Mouse (Mus musculus): ENCODE data around the gene Ccdc85b.
"Not testable (repeated sequence)": the region's sequence is repeated elsewhere in the genome, so short reads cannot be mapped to it uniquely, and the experiment has no call there.

The Ccdc85b gene

DNA sequence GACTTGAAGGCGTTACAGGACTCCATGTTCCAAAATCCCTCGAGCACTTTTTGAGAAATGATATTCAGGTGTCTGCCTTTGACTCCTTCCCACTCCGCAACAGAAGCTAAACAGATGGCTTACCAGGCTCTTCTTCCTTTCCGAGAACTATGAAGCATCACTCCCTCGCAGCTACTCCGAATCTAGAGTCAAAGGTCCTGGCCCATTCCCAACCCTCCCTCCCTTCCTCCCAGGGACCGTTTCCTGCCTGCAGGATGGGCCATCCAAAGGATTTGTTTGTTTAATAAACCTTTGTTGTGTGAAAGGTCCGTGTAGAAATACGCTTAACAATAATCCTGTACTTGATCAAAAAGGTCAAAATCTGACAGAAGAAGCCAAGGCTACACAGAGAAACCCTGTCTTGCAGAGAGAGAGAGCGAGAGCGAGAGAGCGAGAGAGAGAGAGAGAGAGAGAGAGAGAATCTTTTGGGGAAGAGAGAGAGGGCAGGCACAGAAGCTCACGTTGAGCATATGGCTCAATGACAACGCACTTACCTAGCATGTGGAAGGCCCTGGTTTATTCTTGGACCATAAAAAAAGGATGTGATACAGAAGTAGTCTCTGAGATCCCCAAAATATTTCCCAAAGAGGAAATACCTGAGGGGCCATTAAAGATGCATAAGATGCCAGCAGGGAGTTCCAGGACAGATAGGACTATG lies at the start of gene Ccdc85b:
Gene Ccdc85b, minus strand, starts transcription at position 149 of the 697 bp plus-strand sequence.
- DNase-seq (ENCODE audit: low read depth, low spot score), result no peak

DNA sequence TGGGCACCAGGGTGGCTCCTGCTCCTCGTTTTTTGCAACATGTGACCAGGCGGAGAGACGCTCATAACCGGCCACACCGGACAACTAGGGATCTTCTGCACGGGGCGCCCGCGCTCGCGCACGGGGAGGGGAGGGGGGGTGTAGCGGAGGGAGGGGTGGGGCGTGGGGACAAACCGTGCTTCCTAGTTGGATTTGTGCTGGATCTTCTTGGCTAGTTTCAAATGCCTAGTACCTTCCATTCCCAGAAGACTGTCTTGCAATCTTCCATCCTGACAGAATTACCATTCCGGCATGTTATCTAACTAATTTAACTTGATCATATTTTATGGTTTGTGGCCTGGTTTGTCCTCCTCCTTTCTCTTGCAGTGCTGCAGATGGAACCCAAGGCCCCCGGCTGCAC lies 46.0 kb upstream of the Ccdc85b start, which contains the start of gene 1700020D05Rik:
Gene 1700020D05Rik, minus strand, starts transcription at position 101 of the 400 bp plus-strand sequence.
- no peak for DNase-seq (ENCODE audit: low read depth, low spot score)

DNA sequence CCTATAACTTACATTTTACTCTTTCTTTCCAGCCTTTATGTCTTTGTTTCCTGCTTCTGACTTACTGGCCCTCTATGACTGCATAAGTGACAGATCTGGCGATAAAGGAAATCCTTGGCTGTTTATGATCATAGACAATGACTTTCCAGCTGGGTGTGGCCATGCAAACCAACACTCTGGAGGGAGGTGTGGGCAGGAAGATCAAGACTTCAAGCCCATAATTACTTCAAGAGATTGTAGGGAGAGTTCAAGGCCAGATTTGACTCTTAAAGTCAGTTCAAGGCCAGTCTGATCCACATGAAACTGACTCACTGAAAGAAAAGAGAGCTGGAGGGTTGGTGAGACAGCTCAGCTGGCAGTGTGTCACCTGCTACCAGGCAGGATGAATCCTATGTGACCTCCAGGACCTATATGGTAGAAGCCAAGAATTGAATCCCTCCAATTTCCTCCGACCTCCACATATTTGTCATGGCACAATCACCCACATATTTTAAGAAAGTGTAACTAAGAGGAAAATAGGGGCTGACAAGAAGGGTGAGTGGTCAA lies 42.7 kb upstream of the Ccdc85b start:
- DNase-seq (ENCODE audit: low read depth, low spot score), result no peak

DNA sequence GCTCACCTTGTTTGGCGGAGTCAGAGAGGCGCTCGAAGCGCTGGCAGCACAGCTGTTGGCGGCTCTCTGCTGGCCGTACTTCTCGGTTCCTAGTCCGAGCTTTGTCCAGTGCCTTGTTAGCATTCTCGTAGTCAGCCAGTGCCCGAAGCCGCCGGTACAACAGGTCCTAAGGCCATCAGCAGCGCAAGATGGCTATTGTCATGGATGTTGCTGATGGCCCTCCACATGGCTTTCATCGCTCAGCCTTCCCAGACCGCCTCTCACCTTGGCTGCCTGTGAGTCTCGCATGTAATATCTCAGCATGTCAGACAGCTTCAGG lies 38.3 kb upstream of the Ccdc85b start:
- no peak for DNase-seq (ENCODE audit: low read depth, low spot score)

DNA sequence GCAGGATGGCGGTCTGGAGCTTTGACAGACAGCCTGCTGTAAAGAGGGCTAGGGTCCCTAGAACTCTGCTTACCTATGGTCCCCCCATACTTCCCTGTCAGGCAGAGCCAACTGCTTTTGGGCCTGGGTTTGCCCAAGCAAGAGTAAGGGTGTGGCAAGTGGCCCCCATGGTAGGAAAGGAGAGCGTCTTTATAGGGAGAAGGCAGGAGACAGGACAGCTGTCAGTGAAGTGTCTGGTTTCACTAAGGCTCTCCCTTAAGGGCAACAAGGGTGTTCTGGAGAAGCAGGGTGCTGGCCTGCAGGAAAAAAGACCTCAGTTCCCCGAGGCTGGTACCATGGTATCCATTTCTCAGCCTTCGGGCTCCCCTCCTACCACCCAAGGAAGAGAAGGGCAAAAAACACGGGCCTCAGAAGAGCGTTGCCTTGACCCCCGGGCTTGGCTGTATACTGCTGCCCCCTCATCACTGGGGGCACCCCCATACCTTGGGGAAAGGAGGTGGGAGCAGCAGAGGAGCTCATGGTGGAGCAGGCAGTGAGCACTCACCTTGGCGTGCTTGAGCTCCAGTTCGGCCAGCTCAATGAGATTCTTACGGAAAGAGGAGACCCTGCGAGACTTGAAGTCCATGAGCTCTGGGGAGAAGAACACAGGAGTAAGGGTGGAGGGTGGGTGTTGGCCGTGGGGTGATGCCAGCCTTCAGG lies 37.8 kb upstream of the Ccdc85b start:
- no peak for DNase-seq (ENCODE audit: low read depth, low spot score)

DNA sequence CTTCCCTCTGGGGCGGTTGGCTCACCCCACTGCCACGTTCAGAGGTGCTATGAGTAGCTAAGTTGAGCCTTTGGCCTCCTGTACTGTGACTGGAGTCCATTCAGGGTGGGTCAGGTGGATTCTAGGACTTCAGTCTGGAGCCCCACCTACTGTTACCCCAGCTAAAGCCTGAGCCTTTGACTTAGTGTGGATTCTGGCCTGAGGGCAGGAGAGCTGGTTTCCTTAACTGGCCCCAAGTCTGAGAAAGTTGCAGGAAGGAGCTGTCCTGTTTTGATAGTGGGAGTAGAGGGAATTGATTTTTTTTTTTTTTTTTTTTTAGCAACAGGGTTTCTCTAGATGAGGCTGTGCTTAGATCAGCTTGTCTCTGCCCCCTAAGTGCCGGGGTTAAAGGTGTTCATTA lies 36.6 kb upstream of the Ccdc85b start:
- no peak for DNase-seq (ENCODE audit: low read depth, low spot score)

DNA sequence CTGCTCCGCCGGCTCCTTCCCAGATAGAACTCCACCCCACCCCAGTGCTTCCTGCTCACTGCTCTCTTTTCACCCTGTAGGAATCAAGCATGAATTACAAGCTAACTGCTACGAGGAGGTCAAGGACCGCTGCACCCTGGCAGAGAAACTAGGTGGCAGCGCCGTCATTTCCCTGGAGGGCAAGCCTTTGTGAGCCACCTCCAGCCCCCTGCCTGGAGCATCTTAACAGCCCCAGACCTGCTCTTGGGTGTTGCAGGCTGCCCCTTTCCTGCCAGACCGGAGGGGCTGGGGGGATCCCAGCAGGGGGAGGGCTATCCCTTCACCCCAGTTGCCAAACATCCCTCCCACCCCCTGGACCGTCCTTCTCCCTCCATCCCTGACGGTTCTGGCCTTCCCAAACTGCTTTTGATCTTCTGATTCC lies 35.6 kb upstream of the Ccdc85b start:
- not testable (repeated sequence) for DNase-seq (ENCODE audit: low read depth, low spot score)

DNA sequence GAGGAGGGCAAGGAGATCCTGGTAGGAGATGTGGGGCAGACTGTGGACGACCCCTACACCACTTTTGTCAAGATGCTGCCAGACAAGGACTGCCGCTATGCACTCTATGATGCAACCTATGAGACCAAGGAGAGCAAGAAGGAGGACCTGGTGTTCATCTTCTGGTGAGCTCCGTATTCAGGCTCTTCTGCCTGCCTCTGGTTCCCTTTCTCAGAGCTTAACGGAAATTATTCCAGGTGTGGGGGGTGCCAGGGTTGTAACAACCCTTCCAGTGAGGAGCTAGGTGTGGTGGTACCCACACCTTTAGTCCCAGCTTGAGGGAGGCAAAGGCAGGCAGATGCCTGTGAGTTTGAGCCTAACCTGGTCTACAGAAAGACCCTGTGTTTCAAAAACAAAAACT lies 34.9 kb upstream of the Ccdc85b start:
- no peak for DNase-seq (ENCODE audit: low read depth, low spot score)

DNA sequence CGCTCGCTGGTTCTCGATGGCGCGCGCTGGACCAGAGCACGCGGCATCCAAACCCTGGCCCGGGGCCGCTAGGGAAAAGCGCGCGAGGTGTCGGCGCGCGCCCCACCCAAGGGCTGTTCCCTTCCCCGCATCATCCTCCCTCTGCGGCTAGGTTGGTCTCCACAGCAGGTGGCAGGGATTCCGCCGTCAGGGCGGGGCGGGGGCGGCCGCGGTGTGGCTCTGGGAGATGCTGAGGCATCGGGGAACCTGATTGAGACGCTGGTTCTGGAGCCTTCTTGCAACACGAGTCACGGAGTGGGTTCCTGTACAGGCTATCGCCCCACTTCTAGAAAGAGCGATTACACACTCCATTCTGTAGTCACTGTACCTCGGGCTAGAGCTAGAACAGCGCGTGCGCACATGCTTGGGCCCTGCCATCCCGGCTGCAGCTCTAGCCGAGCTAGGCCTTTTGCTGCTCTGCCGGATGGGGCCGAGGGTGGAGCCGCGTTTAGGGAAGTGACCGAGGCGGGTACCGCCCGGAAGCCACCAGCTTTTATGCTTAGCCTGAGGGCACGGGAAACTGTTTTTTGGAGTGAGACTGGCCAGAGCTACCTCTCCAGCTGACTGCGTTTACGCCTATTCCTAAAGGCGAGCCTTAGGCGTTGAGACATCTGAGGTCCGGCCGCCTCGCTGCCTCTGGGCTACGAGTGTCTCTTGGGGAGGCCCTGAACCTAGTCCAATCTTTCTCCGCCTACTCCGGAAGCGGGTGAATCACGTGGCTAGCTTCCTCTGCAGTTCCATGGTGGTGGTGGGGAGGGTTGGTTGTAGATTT lies 33.4 kb upstream of the Ccdc85b start:
- peak; percentile 95 for DNase-seq (ENCODE audit: low read depth, low spot score)

DNA sequence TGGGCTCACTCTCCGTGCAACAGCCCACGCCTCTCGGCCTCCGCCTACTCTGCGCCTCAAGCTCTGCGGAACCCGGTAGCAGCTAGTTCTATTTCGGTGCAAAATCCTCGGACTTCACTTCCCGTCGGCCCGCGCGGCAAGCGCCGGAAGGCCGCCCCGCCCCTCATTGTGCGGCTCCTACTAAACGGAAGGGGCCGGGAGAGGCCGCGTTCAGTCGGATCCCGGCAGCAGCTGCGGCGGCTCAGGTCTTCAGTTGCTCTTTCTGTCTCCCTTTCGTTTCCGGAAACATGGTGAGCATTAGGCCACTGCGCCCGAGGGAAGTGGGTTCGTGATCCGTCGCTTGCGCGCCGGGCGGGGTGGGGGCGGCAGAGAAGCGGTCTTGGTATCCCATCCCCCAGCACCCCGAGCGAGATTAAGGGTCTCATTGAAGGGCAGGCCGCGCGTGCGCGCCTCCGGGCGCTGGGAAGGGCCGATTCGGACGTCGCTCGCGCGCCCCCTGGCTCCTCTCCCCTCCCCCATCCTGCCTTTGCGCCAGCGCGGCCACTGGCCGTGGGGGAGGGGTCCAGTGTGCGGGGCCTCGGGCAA lies 32.7 kb upstream of the Ccdc85b start, which contains the start of gene Cfl1:
Gene Cfl1, plus strand, starts transcription at position 143 of the 585 bp plus-strand sequence.
- DNase-seq (ENCODE audit: low read depth, low spot score), result peak; percentile 98

DNA sequence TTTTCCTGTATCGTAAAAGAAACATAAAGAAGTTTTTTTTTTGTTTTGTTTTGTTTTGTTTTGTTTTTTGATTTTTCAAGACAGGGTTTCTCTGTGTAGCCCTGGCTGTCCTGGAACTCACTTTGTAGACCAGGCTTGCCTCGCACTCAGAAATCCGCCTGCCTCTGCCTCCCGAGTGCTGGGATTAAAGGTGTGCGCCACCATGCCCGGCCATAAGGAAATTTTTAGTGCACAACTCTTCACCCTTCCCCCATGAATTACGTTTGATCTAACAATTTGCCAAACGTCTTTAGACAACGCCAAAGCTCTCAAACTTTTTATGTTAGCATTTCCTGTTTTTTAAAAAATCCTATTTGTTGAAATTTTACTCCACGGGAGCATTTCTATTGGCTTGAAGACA lies 32.0 kb upstream of the Ccdc85b start:
- DNase-seq (ENCODE audit: low read depth, low spot score), result not testable (repeated sequence)

DNA sequence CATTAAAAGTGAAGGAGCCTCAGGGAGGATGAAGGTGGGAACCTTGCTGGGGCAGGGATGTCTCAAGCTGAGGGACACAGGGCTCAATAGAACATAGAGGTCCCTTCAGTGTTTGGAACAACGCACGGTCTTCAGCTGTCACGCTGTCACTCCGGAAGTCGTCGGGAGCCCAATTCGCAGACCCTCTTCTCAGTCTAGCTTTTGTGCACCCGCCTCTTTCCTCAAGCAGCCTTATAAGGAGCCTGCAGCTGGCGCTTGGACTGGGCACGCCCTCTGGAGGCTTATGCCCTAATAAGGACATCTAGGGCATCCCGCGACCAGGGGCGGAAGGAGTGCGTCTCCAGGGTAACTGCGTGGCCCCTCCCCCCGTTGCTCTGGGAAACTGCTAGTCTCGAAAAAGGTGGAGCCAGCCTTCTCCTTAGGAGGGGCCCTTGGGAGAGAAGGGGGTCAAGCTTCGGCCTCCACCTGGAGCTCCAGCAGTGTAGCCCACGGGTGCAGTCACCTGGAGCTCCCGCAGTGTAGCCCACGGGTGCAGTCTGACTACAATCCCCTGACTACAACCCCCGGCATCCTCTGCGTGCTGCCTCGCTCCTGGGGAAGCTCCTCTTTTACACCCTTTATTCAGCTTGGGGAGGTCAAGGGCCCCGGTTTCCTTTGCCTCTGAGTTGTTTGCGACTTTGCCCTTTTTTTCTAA lies 31.3 kb upstream of the Ccdc85b start:
- peak; percentile 99 for DNase-seq (ENCODE audit: low read depth, low spot score)

DNA sequence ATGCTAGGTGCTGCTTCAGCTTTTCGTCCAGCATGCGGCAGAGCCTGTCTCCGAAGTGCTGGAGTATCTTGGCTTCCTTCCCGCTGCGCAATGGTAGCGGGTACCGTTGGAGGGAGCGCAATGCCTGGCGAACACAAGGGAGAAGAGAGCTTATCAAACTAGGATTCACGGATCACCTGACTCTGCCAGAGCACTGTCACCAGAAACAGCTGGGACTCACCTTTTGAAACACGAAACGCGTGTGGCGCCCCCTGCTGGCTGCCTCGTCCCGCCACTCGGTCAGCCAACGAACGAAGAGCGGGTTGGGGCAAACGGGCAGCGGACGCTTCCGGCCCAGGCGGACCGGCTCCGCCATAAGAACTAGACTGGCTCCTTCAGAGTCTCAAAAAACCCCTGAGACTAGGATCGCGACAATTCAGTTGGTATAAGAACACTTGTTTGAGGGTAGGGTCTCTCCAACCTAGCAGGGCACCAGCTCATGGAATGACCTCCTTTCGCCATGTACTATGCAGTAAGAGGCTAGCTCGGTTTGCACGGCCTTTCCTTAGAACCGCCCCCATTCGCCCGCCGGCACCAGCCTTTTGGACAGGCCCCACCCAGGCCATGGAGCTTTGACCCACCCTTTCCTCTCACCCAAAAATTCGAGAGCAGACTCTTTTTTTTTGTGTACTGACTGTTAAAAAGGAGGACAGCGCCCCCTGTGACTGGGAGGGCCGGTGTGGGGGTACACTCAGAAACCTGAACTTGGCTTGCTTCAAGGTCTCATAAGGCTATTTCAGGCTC lies 30.3 kb upstream of the Ccdc85b start, which contains the start of gene Mus81:
Gene Mus81, minus strand, starts transcription at position 635 of the 783 bp plus-strand sequence.
- peak; percentile 99 for DNase-seq (ENCODE audit: low read depth, low spot score)

DNA sequence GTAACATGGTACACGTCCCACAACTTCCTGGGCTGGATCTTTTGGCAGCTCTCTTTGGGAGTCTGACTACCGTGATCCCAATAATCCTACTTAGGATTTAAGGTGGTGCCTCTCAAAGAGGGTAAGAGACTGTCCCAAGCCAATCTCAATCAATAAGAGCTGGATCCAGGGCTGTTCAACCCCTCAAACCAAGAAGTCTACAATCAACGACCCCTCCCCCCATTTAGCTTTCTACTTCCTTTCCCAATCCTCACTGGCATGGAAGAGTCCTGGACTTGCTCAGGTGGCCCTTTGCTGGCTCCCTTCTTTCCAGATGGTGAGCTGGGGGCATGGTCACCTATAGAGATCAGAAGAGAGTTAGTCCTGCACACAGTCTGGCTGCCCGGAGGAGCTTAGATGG lies 29.1 kb upstream of the Ccdc85b start:
- no peak for DNase-seq (ENCODE audit: low read depth, low spot score)

DNA sequence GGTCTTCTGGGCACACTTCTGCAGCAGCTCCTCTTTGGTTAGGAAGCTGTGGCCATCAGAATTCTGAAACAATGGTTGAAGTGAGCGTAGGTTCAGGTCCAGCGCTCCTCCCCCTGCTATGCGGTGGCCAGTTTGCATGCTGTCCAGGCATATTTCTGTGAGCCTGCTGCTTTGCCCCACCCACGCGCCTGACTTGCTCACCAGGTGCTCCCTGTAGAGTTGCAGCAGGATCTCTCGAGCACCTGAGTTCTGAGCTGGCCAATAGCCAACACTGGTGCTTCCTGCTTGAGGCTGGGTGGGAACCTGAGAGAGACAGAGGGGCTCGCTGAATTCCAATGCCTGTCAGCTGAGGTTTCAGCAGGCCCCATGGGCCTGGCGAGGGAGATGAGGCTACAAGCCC lies 28.6 kb upstream of the Ccdc85b start:
- no peak for DNase-seq (ENCODE audit: low read depth, low spot score)

DNA sequence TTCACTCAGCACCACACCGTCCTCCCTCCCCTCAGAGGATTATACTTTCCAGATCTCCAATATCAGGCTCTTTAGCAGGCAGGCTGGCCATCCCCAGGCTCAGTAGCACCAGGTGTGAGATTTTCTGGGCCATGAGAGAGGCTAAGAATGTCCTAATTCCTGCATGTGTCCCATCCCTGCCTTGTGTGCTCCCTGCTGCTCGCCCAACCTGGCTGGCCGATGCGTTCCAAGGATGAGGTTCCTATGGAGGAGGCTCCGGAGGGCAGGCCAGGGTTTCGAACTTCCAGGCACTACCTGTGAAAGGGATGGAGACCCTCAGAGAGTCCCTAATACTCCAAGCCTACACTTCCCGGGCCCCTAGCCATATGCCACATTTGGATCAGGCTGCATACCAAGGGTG lies 28.1 kb upstream of the Ccdc85b start:
- DNase-seq (ENCODE audit: low read depth, low spot score), result no peak

DNA sequence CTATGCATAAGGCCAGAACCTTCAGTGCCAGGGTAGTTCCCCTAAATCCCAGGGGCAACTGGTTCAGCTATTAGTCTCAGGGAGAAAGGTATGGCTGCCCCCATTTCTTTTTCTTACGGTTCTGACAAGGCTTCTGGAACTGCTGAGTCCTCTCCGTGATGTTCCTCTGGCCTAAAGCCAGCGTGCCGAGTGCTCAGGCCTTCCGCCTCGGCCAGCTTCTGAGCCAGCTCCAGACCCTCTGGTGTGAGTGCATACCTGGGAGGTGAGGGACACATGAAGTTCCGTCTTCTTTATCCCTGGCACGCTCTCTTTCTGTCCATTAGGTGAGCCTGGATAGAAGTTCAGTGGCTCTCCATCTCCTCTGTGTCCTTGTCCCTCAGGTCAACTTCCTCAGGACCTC lies 27.7 kb upstream of the Ccdc85b start:
- DNase-seq (ENCODE audit: low read depth, low spot score), result no peak

DNA sequence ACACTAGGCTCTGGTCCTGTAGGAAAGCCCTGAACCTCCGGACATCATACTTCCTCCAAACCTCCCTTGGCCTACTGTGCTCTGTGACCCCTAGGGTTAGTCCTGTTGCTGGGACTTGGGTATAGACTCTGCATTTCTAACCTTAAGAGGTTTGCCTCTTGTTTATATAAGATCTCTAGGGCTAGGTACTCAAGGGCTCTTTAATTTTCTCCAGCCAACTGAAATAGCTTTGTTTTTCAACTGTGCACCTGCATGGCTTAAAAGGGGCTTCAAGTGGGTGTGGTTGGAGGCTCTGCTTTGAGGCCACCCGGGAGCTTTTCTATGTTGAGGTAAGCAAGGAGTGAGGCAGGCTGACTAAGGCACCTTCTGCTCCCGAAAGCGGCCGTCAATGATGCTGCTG lies 26.8 kb upstream of the Ccdc85b start:
- no peak for DNase-seq (ENCODE audit: low read depth, low spot score)

DNA sequence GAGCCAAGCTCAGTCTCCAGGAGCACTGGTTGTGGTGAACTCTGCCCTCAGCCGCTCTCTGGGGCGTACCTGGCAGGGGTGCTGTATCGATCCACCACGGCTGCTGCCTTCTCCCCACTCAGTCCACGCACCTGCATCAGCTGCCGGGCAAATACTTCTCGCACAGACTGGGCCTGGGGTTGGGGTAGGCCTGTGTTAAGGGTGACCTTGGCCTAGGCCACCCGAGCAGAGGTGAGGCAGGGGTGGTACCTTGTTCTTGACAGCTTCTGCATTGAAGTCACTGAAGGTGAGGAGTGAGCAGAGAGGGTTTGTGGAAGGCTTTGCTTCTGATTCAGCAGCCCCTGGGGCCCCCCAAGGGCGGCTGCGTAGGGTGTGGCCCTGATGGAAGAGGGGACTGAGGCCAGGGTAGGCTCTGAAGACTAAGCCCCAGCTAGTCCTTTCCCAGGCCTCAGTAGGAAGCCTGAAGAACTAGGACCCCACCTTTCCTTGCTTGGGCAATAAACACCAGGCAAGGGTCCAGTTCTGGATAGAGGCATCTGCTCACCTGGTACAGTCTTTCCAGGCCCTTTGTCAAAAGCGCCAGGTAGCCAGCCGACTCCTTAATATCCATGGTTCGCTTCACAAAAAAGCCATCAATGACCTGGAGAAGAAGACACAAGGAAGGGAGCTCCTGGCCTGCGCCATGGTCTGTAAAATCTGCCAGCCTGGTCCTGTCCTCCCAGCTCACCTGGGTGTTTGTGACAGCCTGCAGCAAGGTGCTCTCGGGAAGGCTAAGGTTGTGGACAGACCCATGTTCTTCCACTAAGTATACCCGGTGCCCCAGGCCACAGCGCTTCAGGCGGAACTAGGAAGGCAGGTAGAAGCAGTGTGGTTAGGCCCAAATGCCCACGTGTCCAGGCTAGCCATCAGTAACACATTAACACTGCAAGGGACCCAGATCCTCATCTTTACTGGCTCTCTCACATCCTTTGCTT lies 26.0 kb upstream of the Ccdc85b start:
- DNase-seq (ENCODE audit: low read depth, low spot score), result no peak
